Mouse (Mus musculus) limb, embryonic 10.5 days (tissue): ENCODE results near the gene Ephx1. TPM values are rescaled to one million over a fixed set of nuclear protein-coding genes. Genes with fewer than 3 reads are reported as not detected.
A peak's percentile ranks its signal among the peaks of the same experiment; 100 is the strongest.

Experiments
- DNase-seq: peaks from one replicate; pipeline ENCODE4 v3.0.0-alpha.2; 2017; ENCODE audit warnings: low spot score
- H3K27ac ChIP-seq: fragments of 300-500 bp; sonication (generic); 2 replicates; pipeline ENCODE4 v1.5.1; 2016; ENCODE audit warnings: mild to moderate bottlenecking
- H3K27me3 ChIP-seq: fragments of 300-500 bp; sonication (generic); 2 replicates; pipeline ENCODE4 v1.6.1; 2016; ENCODE audit warnings: low read depth, mild to moderate bottlenecking; ENCODE audit not compliant: poor library complexity, severe bottlenecking
- H3K36me3 ChIP-seq: fragments of 300-500 bp; sonication (generic); 2 replicates; pipeline ENCODE4 v1.6.1; 2016; ENCODE audit warnings: mild to moderate bottlenecking, moderate library complexity
- H3K4me1 ChIP-seq: fragments of 300-500 bp; sonication (generic); 2 replicates; pipeline ENCODE4 v1.6.1; 2016
- H3K4me3 ChIP-seq: fragments of 300-500 bp; sonication (generic); 2 replicates; pipeline ENCODE4 v1.5.1; 2016; ENCODE audit warnings: mild to moderate bottlenecking, moderate library complexity
- H3K9me3 ChIP-seq: fragments of 300-500 bp; sonication (generic); replicated peaks from 2 replicates; pipeline ENCODE4 v1.6.1; 2016; ENCODE audit warnings: mild to moderate bottlenecking
- WGBS: fragments of 180-500 bp; shearing (Covaris S2); methylation state at CpG from one replicate; pipeline ENCODE4 v1.1.7; 2016; 5-methylcytosine and 5-hydroxymethylcytosine counted together
- polyA plus RNA-seq: library from polyadenylated mRNA; unstranded; fragments of >200 nt; fragmentation: Nextera tagmentation; extraction: Ambion mirVana; gene quantifications from 2 replicates; pipeline ENCODE4 v1.2.1, GENCODE M21; 2016

The Ephx1 gene
- polyA plus RNA-seq, 1 experiment from 2014 or later: 1.4 TPM

GRCm38 (mm10) chr1:181009754-181010153 is 10.9 kb downstream of the Ephx1 start:
- no peaks in the 10 kb centered on the region for H3K36me3 ChIP-seq
- H3K9me3 ChIP-seq: no peaks in the 10 kb centered on the region
- H3K27me3 ChIP-seq: no peaks in the 10 kb centered on the region
- H3K27ac ChIP-seq: no peak overlapping the region
- DNase-seq: peak; percentile 29
- peaks cover 12% of the 10 kb centered on the region for H3K4me1 ChIP-seq
- 60% methylated on average over 3 of the region's 3 CpGs for WGBS
- H3K4me3 ChIP-seq: no peak overlapping the region

- Histone ChIP-seq H3K27ac (no peak overlapping the region), H3K4me1 (peaks cover 12% of the 10 kb centered on the region), H3K4me3 (no peak overlapping the region), H3K36me3 (no peaks in the 10 kb centered on the region), H3K9me3 (no peaks in the 10 kb centered on the region), H3K27me3 (no peaks in the 10 kb centered on the region)
- DNase-seq: peak; percentile 23
- WGBS: 88% methylated on average over 4 of the region's 4 CpGs
Measured at GRCm38 (mm10) chr1:181009011-181009590, 11.6 kb downstream of the Ephx1 start.

DNA sequence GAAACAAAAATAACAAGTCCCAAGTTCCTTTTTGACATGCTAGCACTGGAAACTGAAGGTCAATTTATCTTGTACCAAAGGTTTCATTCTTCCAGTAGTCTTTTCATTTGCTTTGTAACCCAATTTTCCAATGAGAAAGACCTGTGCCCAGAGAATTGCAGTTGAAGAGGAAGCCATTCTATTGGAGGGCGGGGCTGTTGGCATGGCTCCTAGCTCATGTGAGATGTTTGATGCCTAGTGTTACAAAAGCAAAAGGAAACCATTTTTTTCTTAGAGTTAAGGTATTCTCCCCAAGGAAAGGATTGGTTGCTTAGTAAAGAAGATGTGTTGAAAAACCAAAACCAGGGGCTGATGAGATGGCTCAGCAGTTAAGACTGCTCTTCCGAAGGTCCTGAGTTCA is 12.4 kb downstream of the Ephx1 start:
- no peaks in the 10 kb centered on the region for H3K9me3 ChIP-seq
- no peaks in the 10 kb centered on the region for H3K36me3 ChIP-seq
- H3K4me1 ChIP-seq: peaks cover 12% of the 10 kb centered on the region
- H3K27me3 ChIP-seq: no peaks in the 10 kb centered on the region
- no peak for DNase-seq
- no peak overlapping the region for H3K4me3 ChIP-seq
- 95% methylated on average over 2 of the region's 2 CpGs for WGBS
- no peak overlapping the region for H3K27ac ChIP-seq

DNA sequence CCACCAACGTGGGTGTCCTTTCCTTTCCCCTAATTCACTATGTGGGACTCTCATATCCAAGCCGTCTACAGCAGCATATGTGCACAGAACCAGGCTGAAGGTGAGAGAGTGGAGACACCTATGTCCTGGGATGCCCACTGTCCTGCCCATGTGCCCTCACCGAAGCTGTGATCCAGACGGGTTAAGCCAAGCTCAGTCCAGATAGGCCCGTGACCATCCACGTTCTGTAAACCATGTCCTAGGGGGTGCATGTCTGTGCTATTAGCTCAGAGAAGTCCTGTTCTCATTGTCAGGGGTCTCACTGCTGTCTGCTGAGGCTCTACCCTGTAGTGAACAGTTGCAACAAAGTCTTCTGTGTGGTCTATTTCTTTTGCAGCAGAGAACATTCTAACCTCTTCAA is 12.9 kb downstream of the Ephx1 start:
- no peak overlapping the region for H3K4me3 ChIP-seq
- 87% methylated on average over 6 of the region's 6 CpGs for WGBS
- H3K4me1 ChIP-seq: peaks cover 12% of the 10 kb centered on the region
- H3K27me3 ChIP-seq: no peaks in the 10 kb centered on the region
- no peaks in the 10 kb centered on the region for H3K36me3 ChIP-seq
- H3K27ac ChIP-seq: no peak overlapping the region
- H3K9me3 ChIP-seq: no peaks in the 10 kb centered on the region
- DNase-seq: no peak

- Histone ChIP-seq H3K4me3 (no peak overlapping the region), H3K36me3 (no peaks in the 10 kb centered on the region), H3K27me3 (no peaks in the 10 kb centered on the region), H3K27ac (no peak overlapping the region), H3K9me3 (no peaks in the 10 kb centered on the region), H3K4me1 (peaks cover 20% of the 10 kb centered on the region)
- DNase-seq: no peak
- 84% methylated on average over 8 of the region's 8 CpGs for WGBS
Measured at GRCm38 (mm10) chr1:181005331-181005730, 15.4 kb downstream of the Ephx1 start.

DNA sequence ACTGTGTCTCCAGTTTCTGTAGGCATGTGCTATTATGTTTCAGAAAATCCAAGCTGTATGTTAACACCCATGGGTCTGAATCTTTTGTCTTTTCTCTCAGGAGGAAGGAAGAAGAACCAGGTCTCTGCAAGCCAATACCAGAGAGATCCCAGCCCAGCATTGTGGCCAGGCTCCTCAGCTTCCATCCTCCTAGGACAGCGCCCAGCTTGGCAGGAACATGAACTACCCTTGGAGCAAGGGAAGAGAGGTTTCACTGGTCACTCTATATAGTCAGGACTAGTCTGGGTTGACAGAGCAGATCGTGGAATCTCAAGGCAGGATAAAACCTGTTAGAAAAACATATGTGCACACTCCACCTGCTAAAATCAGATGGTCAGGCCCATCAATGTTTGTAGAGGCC is 16.9 kb downstream of the Ephx1 start:
- 83% methylated on average over 2 of the region's 2 CpGs for WGBS
- no peaks in the 10 kb centered on the region for H3K27me3 ChIP-seq
- DNase-seq: no peak

GRCm38 (mm10) chr1:181001621-181002020 is 19.1 kb downstream of the Ephx1 start:
- Histone ChIP-seq H3K4me3 (no peak overlapping the region), H3K36me3 (no peaks in the 10 kb centered on the region), H3K4me1 (peaks cover 26% of the 10 kb centered on the region), H3K27me3 (no peaks in the 10 kb centered on the region), H3K9me3 (no peaks in the 10 kb centered on the region), H3K27ac (0 out of 2 replicates have a peak overlapping the region, but pooled peaks have one; percentile 19)
- no peak for DNase-seq
- 86% methylated on average over 3 of the region's 3 CpGs for WGBS

More for the DNA sequence above, 16.9 kb downstream of the Ephx1 start:
- H3K9me3 ChIP-seq: no peaks in the 10 kb centered on the region
- H3K36me3 ChIP-seq: no peaks in the 10 kb centered on the region
- H3K4me1 ChIP-seq: peaks cover 26% of the 10 kb centered on the region
- no peak overlapping the region for H3K4me3 ChIP-seq
- no peak overlapping the region for H3K27ac ChIP-seq

- DNase-seq: no peak
- H3K27me3 ChIP-seq: no peaks in the 10 kb centered on the region
- no peaks in the 10 kb centered on the region for H3K36me3 ChIP-seq
- 91% methylated on average over 3 of the region's 3 CpGs for WGBS
- H3K27ac ChIP-seq: 0 out of 2 replicates have a peak overlapping the region, but pooled peaks have one; percentile 21
- H3K9me3 ChIP-seq: no peaks in the 10 kb centered on the region
- H3K4me1 ChIP-seq: peaks cover 26% of the 10 kb centered on the region
- H3K4me3 ChIP-seq: no peak overlapping the region
Measured at GRCm38 (mm10) chr1:181001217-181001616, 19.5 kb downstream of the Ephx1 start.

DNA sequence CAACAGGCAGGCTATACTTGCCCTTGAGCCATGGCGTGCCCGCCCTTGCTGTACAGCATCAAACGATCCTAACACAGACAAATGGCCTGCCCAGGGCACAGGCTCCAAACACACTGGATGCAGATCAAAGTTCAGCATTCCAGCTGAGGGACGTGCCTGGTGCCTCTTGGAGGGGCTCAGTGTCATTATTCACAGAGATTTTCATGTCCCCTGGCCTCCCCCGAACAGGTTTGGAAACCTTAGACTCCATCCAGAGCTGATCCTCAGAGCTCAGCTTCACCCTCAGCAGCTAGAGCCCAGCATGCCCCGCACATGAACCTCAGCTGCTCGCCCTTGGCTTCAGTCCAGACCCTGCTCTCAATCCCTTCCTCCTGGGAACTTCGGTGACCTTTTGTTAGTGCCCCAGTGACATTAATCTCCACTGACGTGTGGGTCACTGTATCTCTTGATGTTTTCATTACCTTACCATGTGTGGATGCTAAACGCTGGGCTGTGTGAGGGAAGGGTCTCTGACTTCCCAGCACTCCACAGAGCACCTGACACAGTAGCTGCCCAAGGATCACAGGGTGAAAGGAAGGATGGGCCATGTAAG is 20.1 kb downstream of the Ephx1 start:
- peak; percentile 70 for DNase-seq
- Histone ChIP-seq H3K4me3 (0 out of 2 replicates have a peak overlapping the region, but pooled peaks have one; percentile 0), H3K27me3 (no peaks in the 10 kb centered on the region), H3K27ac (peak overlapping the region; percentile 63), H3K36me3 (no peaks in the 10 kb centered on the region), H3K9me3 (no peaks in the 10 kb centered on the region), H3K4me1 (peaks cover 26% of the 10 kb centered on the region)
- WGBS: 16% methylated on average over 10 of the region's 10 CpGs

GRCm38 (mm10) chr1:180992142-180992541 is 28.6 kb downstream of the Ephx1 start:
- no peak for DNase-seq
- Histone ChIP-seq H3K9me3 (no peaks in the 10 kb centered on the region), H3K27me3 (no peaks in the 10 kb centered on the region), H3K27ac (no peak overlapping the region), H3K4me1 (no peaks in the 10 kb centered on the region), H3K36me3 (no peaks in the 10 kb centered on the region), H3K4me3 (no peak overlapping the region)
- 59% methylated on average over 3 of the region's 3 CpGs for WGBS

GRCm38 (mm10) chr1:180990671-180991070 is 30.0 kb downstream of the Ephx1 start:
- Histone ChIP-seq H3K9me3 (no peaks in the 10 kb centered on the region), H3K27ac (no peak overlapping the region), H3K4me3 (no peak overlapping the region), H3K36me3 (no peaks in the 10 kb centered on the region), H3K4me1 (no peaks in the 10 kb centered on the region), H3K27me3 (no peaks in the 10 kb centered on the region)
- DNase-seq: no peak
- 66% methylated on average over 3 of the region's 3 CpGs for WGBS

GRCm38 (mm10) chr1:180987759-180988158 is 32.9 kb downstream of the Ephx1 start:
- Histone ChIP-seq H3K4me1 (no peaks in the 10 kb centered on the region), H3K4me3 (no peak overlapping the region), H3K27me3 (no peaks in the 10 kb centered on the region), H3K9me3 (no peaks in the 10 kb centered on the region), H3K36me3 (no peaks in the 10 kb centered on the region), H3K27ac (no peak overlapping the region)
- DNase-seq: peak; percentile 89
- WGBS: 4% methylated on average over 9 of the region's 9 CpGs

GRCm38 (mm10) chr1:180986701-180987100 is 34.0 kb downstream of the Ephx1 start:
- 93% methylated on average over 8 of the region's 8 CpGs for WGBS
- DNase-seq: no peak
- Histone ChIP-seq H3K27me3 (no peaks in the 10 kb centered on the region), H3K27ac (no peak overlapping the region), H3K9me3 (no peaks in the 10 kb centered on the region), H3K36me3 (no peaks in the 10 kb centered on the region), H3K4me1 (no peaks in the 10 kb centered on the region), H3K4me3 (no peak overlapping the region)
